Mouse (Mus musculus) mature B cell (primary cell): ENCODE results near the gene Ddit4.

Experiments used
- in situ Hi-C: fragments of 300-500 bp; cut with MboI; formaldehyde crosslinking; loops from 2 replicates; pipeline ENCODE4 v1.14.3; 2019

Ddit4 gene

DNA sequence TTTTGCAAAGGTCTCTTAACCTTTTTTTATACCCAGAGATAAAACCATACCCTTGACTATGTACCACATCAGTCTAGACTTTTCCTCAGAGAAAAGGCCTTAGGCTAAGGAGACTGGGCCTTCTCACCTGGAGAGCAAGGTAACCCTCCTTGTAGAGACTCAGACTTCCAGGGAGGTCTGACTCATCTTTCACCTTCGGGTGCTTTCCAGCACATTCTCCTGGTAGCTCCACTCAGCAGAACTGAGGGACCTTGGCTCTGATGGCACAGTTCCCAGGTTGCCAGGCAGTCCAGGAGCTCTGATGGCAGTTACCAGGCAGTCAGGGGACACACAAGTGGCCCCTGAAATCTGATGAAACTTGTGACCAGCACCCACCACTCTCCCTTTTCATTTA, 2.4 kb downstream of the Ddit4 start:
- in situ Hi-C loops, result loop anchor here (5.0 kb wide), 1 partner anchor 52 kb away; no protein-coding TSS in a partner anchor

- in situ Hi-C loops, result loop anchor here (5.0 kb wide), 1 partner anchor 51 kb away; no protein-coding TSS in a partner anchor
Measured at GRCm38 (mm10) chr10:59948363-59949254, 3.0 kb downstream of the Ddit4 start.

GRCm38 (mm10) chr10:59947296-59948073, 4.1 kb downstream of the Ddit4 start:
- in situ Hi-C loops, result loop anchor here (5.0 kb wide), 1 partner anchor 50 kb away; no protein-coding TSS in a partner anchor

DNA sequence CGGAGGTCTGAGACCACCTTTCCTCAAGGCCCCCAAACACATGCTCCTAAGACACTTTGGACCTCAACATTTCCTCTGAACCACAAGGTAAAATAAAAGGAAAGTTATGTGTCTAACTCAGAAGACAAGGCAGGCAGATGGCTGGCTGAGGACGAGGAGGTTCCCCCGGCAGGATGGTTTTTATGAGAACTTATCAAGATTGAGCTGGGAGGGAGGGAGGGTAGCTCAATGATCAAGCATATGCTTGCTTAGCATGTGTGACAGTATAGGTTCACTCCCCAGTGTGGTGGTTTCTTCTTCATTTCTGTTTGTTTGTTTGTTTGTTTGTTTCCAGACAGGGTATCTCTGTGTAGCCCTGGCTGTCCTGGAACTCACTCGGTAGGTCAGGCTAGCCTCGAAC, 5.3 kb downstream of the Ddit4 start:
- in situ Hi-C loops, result loop anchor here (5.0 kb wide), 1 partner anchor 49 kb away; no protein-coding TSS in a partner anchor

DNA sequence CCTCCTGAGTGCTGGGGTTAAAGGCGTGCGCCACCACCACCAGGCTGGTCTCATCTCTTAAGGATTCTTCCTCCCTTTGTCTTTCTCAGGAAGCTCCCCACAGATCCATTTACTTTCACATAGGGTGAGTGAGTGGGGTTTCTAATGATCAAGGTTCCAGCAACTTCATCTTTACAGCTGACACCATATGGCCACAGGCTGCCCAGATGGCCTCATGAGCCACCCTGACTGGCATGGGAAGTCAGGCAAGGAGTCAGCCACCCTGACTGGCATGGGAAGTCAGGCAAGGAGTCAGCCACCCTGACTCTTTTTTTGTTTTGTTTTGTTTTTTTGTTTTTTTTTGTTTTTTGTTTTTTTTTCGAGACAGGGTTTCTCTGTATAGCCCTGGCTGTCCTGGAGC, 6.2 kb downstream of the Ddit4 start:
- in situ Hi-C loops, result loop anchor here (5.0 kb wide), 1 partner anchor 48 kb away; no protein-coding TSS in a partner anchor

DNA sequence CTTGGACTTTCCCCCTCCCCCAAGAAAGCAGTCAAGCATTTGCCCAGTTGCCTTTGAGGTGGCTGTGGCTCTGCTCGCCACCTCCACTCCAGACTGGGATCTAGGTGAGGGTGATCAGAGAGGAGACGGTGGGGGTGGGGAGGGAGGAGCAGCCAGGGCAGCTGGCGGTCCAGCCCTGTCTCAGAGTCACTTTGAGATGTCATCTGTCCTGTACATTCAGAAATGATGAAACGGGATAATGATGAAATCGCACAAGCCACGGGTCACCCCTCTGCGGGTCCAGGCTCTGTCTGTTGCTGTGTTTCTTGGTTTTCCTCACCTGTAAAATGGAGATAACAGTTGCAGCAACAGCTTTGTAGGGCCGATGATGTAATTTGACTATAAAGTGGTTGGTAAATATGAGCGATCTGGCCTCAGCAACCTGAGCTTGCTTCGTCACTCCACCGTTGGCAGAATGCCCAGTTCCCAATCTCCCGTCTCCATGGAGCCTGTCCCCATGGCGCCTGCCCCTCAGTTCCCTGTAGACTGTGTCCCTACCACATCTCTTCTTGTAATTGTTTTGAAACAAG, 8.1 kb downstream of the Ddit4 start:
- in situ Hi-C loops, result no loop called here

GRCm38 (mm10) chr10:59942847-59943420, 8.7 kb downstream of the Ddit4 start:
- in situ Hi-C loops, result no loop called here

GRCm38 (mm10) chr10:59942281-59942846, 9.3 kb downstream of the Ddit4 start:
- in situ Hi-C loops, result no loop called here

DNA sequence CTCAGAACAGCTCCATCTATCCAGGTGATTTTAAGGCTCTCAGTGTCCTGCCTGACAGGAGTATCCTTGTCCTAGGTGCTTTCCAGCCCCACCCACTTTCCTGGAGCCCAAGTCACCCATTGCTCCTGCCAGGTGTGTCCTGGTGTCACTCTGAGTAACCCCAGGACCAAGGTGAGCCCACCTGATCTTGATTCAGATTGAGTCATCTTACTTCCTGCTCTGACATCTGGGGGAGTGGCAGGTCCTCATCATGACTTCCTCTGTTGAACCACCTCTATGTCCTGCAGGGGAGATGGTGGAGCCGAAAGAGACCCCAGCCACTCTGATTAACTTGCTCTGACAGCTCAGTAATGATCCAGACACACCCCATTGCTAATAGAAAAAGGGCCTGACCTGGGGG, 12.6 kb downstream of the Ddit4 start:
- in situ Hi-C loops, result no loop called here

DNA sequence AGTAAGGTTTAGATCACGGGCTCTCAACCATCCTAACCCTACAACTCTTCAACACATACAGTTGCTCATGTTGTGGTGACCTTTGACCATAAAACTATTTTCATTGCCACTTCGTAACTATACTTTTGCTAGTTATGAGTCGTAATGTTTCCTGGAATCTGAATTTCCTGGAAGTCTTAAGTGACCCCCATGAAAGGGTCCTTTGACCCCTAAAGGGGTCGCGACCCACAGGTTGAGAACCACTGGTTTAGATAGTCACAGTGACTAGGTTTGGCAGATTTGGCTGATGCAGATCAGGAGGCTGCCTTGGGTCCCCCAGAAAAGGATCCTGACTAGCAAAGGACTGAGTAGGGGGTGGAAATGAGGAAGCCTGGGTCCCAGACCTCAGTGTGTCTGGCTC, 13.0 kb downstream of the Ddit4 start:
- in situ Hi-C loops, result no loop called here

DNA sequence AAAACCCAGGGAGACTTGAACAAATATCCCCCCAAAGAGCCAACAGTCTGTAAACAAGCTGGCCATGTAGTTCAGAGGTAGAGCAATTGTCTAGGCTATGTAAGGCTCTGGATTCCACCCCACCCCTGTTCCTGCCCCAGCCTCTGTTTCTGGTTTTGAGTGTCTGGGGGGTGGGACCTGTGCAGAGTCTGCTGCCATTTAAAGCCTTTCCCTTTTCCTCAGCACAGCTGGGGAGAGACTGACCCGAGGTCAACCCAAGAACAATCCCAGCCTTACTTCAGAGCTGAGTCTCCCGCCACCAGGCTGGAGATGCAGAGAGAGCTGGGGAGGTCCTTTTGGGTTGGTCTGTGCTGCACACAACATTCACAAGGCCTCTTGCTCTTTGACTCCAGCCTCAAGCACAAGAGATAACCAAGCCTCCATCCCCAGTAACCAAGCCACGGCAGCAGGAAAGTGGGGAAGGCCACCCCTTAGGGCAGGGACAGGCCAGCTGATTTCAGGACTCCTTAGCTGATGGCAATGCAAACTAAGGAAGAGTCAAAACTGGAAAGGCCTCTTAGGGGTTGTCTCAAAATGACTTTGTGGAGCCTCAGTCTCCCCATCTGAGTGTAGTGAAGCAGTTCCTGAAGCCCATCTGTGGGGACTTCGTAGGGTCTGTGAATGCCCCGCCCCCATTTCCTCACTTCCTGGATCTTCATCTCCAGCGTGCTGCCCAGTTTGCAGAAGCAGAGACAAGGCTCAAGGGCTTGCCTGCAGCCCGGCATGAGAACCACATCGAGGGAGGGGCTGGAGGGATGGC, 15.4 kb downstream of the Ddit4 start:
- in situ Hi-C loops, result no loop called here

- in situ Hi-C loops, result no loop called here
Measured at GRCm38 (mm10) chr10:59934039-59934438, 17.6 kb downstream of the Ddit4 start.

DNA sequence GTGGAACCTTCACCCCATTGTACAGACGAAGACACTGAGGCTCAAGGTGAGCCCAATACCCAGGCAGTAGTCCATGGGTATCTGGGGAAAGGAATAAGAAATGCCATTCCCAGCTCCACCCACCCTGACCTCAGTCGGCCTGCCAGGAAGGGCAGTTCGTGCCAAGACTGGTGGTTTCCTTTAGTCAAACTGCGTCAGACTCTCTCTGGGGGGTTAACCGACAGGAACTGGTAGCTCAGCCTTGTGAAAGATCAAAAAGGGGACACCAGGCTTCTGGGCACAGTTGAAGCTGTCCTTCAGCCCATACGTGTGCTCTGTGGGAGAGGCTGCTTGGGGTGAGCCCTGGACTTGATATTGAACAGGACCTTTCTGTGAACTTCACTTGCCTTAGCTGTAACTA, 19.1 kb downstream of the Ddit4 start:
- in situ Hi-C loops, result no loop called here

GRCm38 (mm10) chr10:59930996-59931395, 20.6 kb downstream of the Ddit4 start:
- in situ Hi-C loops, result no loop called here

- in situ Hi-C loops, result no loop called here
Measured at GRCm38 (mm10) chr10:59929205-59929604, 22.4 kb downstream of the Ddit4 start.

DNA sequence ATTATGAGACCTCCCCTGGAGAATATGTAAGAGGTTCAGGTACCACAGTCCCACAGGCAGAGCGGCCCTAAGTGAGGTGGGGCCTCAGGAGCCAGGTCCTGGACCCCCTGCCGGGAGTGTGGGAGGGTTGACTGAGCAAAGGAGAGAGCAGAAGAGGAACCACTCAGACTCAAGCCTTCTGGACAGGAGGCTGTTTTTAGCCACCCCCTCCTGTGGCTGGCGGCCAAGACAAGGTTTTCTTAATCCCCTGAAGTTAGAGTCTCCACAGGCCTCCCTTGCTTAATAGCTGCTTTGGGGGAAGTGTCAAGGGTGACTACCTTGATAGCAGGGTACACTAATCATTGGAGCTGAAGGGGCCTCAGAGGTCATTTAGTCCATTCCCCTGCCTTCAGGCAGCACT, 27.3 kb downstream of the Ddit4 start:
- in situ Hi-C loops, result no loop called here

DNA sequence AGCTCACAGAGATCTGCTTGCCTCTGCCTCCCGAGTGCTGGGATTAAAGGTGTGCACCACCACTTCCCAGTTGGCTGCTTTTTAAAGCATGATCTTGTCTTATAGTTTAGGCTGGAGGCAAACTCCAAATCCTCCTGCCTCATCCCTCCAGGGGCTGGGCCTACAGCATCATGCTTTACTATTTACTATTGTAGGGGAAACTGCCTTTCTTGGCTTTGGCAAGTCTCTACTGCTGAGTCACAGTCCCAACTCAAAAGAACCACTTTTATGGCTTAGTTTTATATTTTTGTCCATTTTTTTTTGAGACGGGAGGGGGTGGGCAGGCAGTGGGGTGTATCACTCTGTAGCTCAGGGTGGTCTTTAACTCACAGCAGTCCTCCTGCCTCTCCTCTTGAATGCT, 28.1 kb downstream of the Ddit4 start:
- in situ Hi-C loops, result no loop called here

GRCm38 (mm10) chr10:59920810-59921681, 30.6 kb downstream of the Ddit4 start:
- in situ Hi-C loops, result no loop called here

GRCm38 (mm10) chr10:59920485-59920809, 31.2 kb downstream of the Ddit4 start:
- in situ Hi-C loops, result no loop called here
